Mouse (Mus musculus) erythroblast, adult 5-6 weeks (primary cell): ENCODE data around the gene Wdr46. TPM values are rescaled to one million over a fixed set of nuclear protein-coding genes. Genes with fewer than 3 reads are reported as not detected.

ENCODE experiments used
- total RNA-seq, 2 experiments: library from RNA; stranded (forward) in 1 of 2; stranded (reverse) in 1 of 2; fragments of 150-400 nt in 1 of 2; fragments of 200-764, 138-1000 nt in 1 of 2; gene quantifications; 2 replicates each; pipeline versions ENCODE4 v1.2.3 to v1.2.4; 2015 to 2017; ENCODE audit warnings: low replicate concordance in 2 of 2

Wdr46 gene
- total RNA-seq, 2 experiments from 2014 or later: 8.5 to 15.9 TPM

Other genes with a start within 250 kb of the Wdr46 start
Only the 30 nearest of the 31 such genes appear.
- gene March2, start 222.0 kb upstream of the Wdr46 start, total RNA-seq (2015; ENCODE audit: low replicate concordance): 910 and 992 TPM in 2 replicates
- 1,070 and 1,140 TPM in 2 replicates for gene March2, start 222.0 kb upstream of the Wdr46 start, total RNA-seq (2017; ENCODE audit: low replicate concordance)
- 43.9 and 50.9 TPM in 2 replicates for gene Rab11b, start 180.1 kb upstream of the Wdr46 start, total RNA-seq (2015; ENCODE audit: low replicate concordance)
- gene Rab11b, start 180.1 kb upstream of the Wdr46 start, total RNA-seq (2017; ENCODE audit: low replicate concordance): 28.1 and 36.7 TPM in 2 replicates
- gene Angptl4, start 158.8 kb upstream of the Wdr46 start, total RNA-seq (2015; ENCODE audit: low replicate concordance): 0.96 and 1.5 TPM in 2 replicates
- gene Angptl4, start 158.8 kb upstream of the Wdr46 start, total RNA-seq (2017; ENCODE audit: low replicate concordance): 1.1 and 4.3 TPM in 2 replicates
- gene Kank3, start 130.1 kb upstream of the Wdr46 start, total RNA-seq (2015; ENCODE audit: low replicate concordance): not detected in 2 replicates
- 0.42 and 1.3 TPM in 2 replicates for gene Kank3, start 130.1 kb upstream of the Wdr46 start, total RNA-seq (2017; ENCODE audit: low replicate concordance)
- 216 and 275 TPM in 2 replicates for gene Rps28, start 116.1 kb upstream of the Wdr46 start, total RNA-seq (2015; ENCODE audit: low replicate concordance)
- gene Rps28, start 116.1 kb upstream of the Wdr46 start, total RNA-seq (2017; ENCODE audit: low replicate concordance): 302 and 335 TPM in 2 replicates
- 50.6 and 57.5 TPM in 2 replicates for gene Ndufa7, start 116.1 kb upstream of the Wdr46 start, total RNA-seq (2015; ENCODE audit: low replicate concordance)
- gene Ndufa7, start 116.1 kb upstream of the Wdr46 start, total RNA-seq (2017; ENCODE audit: low replicate concordance): 35.4 and 46.6 TPM in 2 replicates
- 3.1 and 3.3 TPM in 2 replicates for gene Cd320, start 97.6 kb upstream of the Wdr46 start, total RNA-seq (2015; ENCODE audit: low replicate concordance)
- gene Cd320, start 97.6 kb upstream of the Wdr46 start, total RNA-seq (2017; ENCODE audit: low replicate concordance): not detected in 2 replicates
- gene Gm7029, start 66.8 kb upstream of the Wdr46 start, total RNA-seq (2015; ENCODE audit: low replicate concordance): not detected in 2 replicates
- gene Gm7029, start 66.8 kb upstream of the Wdr46 start, total RNA-seq (2017; ENCODE audit: low replicate concordance): not detected in 2 replicates
- gene Kifc1, start 50.0 kb upstream of the Wdr46 start, total RNA-seq (2015; ENCODE audit: low replicate concordance): 5.0 and 17.6 TPM in 2 replicates
- gene Kifc1, start 50.0 kb upstream of the Wdr46 start, total RNA-seq (2017; ENCODE audit: low replicate concordance): 47.5 and 80.7 TPM in 2 replicates
- gene Platr17, start 35.5 kb upstream of the Wdr46 start, total RNA-seq (2015; ENCODE audit: low replicate concordance): not detected in 2 replicates
- gene Platr17, start 35.5 kb upstream of the Wdr46 start, total RNA-seq (2017; ENCODE audit: low replicate concordance): 9.7 TPM in 1 of 2 replicates, not detected in the other
- 12.1 and 14.2 TPM in 2 replicates for gene Daxx, start 31.2 kb upstream of the Wdr46 start, total RNA-seq (2015; ENCODE audit: low replicate concordance)
- 20.4 and 21.7 TPM in 2 replicates for gene Daxx, start 31.2 kb upstream of the Wdr46 start, total RNA-seq (2017; ENCODE audit: low replicate concordance)
- gene Tapbp, start 24.8 kb upstream of the Wdr46 start, total RNA-seq (2015; ENCODE audit: low replicate concordance): 30.7 and 30.9 TPM in 2 replicates
- gene Tapbp, start 24.8 kb upstream of the Wdr46 start, total RNA-seq (2017; ENCODE audit: low replicate concordance): 34.3 and 39.6 TPM in 2 replicates
- gene Zbtb22, start 24.8 kb upstream of the Wdr46 start, total RNA-seq (2015; ENCODE audit: low replicate concordance): 4.0 and 7.9 TPM in 2 replicates
- 8.8 and 10.3 TPM in 2 replicates for gene Zbtb22, start 24.8 kb upstream of the Wdr46 start, total RNA-seq (2017; ENCODE audit: low replicate concordance)
- gene Rgl2, start 11.1 kb upstream of the Wdr46 start, total RNA-seq (2015; ENCODE audit: low replicate concordance): 5.2 and 6.1 TPM in 2 replicates
- 5.6 and 9.7 TPM in 2 replicates for gene Rgl2, start 11.1 kb upstream of the Wdr46 start, total RNA-seq (2017; ENCODE audit: low replicate concordance)
- gene Pfdn6, start 317 bp upstream of the Wdr46 start, total RNA-seq (2015; ENCODE audit: low replicate concordance): 15.9 and 38.0 TPM in 2 replicates
- 22.9 TPM in 2 replicates for gene Pfdn6, start 317 bp upstream of the Wdr46 start, total RNA-seq (2017; ENCODE audit: low replicate concordance)
- gene B3galt4, start 10.8 kb downstream of the Wdr46 start, total RNA-seq (2015; ENCODE audit: low replicate concordance): not detected in 2 replicates
- 0.70 and 0.94 TPM in 2 replicates for gene B3galt4, start 10.8 kb downstream of the Wdr46 start, total RNA-seq (2017; ENCODE audit: low replicate concordance)
- gene Vps52, start 15.2 kb downstream of the Wdr46 start, total RNA-seq (2015; ENCODE audit: low replicate concordance): 8.2 and 11.3 TPM in 2 replicates
- gene Vps52, start 15.2 kb downstream of the Wdr46 start, total RNA-seq (2017; ENCODE audit: low replicate concordance): 13.0 and 17.0 TPM in 2 replicates
- 758 and 917 TPM in 2 replicates for gene Rps18, start 15.3 kb downstream of the Wdr46 start, total RNA-seq (2015; ENCODE audit: low replicate concordance)
- 207 and 301 TPM in 2 replicates for gene Rps18, start 15.3 kb downstream of the Wdr46 start, total RNA-seq (2017; ENCODE audit: low replicate concordance)
- gene H2-K1, start 59.7 kb downstream of the Wdr46 start, total RNA-seq (2015; ENCODE audit: low replicate concordance): 177 and 273 TPM in 2 replicates
- 97.6 and 121 TPM in 2 replicates for gene H2-K1, start 59.7 kb downstream of the Wdr46 start, total RNA-seq (2017; ENCODE audit: low replicate concordance)
- 1.9 and 9.2 TPM in 2 replicates for gene Ring1, start 84.0 kb downstream of the Wdr46 start, total RNA-seq (2015; ENCODE audit: low replicate concordance)
- gene Ring1, start 84.0 kb downstream of the Wdr46 start, total RNA-seq (2017; ENCODE audit: low replicate concordance): 2.0 and 2.8 TPM in 2 replicates
- gene H2-Ke6, start 87.4 kb downstream of the Wdr46 start, total RNA-seq (2015; ENCODE audit: low replicate concordance): 26.5 and 50.7 TPM in 2 replicates
- gene H2-Ke6, start 87.4 kb downstream of the Wdr46 start, total RNA-seq (2017; ENCODE audit: low replicate concordance): 15.0 and 17.8 TPM in 2 replicates
- gene Slc39a7, start 91.0 kb downstream of the Wdr46 start, total RNA-seq (2015; ENCODE audit: low replicate concordance): not detected in 2 replicates
- 11.5 and 16.6 TPM in 2 replicates for gene Slc39a7, start 91.0 kb downstream of the Wdr46 start, total RNA-seq (2017; ENCODE audit: low replicate concordance)
- 7.1 and 8.3 TPM in 2 replicates for gene Rxrb, start 91.2 kb downstream of the Wdr46 start, total RNA-seq (2015; ENCODE audit: low replicate concordance)
- gene Rxrb, start 91.2 kb downstream of the Wdr46 start, total RNA-seq (2017; ENCODE audit: low replicate concordance): 10.7 and 12.0 TPM in 2 replicates
- 1.3 TPM in 1 of 2 replicates, not detected in the other for gene Col11a2, start 98.8 kb downstream of the Wdr46 start, total RNA-seq (2015; ENCODE audit: low replicate concordance)
- gene Col11a2, start 98.8 kb downstream of the Wdr46 start, total RNA-seq (2017; ENCODE audit: low replicate concordance): 4.3 and 7.0 TPM in 2 replicates
- gene H2-Oa, start 151.7 kb downstream of the Wdr46 start, total RNA-seq (2015; ENCODE audit: low replicate concordance): 0.84 and 7.9 TPM in 2 replicates
- gene H2-Oa, start 151.7 kb downstream of the Wdr46 start, total RNA-seq (2017; ENCODE audit: low replicate concordance): 1.1 TPM in 1 of 2 replicates, not detected in the other
- gene H2-DMa, start 178.9 kb downstream of the Wdr46 start, total RNA-seq (2015; ENCODE audit: low replicate concordance): 15.9 and 37.5 TPM in 2 replicates
- gene H2-DMa, start 178.9 kb downstream of the Wdr46 start, total RNA-seq (2017; ENCODE audit: low replicate concordance): 11.7 and 13.3 TPM in 2 replicates
- 36.1 and 75.0 TPM in 2 replicates for gene Brd2, start 182.0 kb downstream of the Wdr46 start, total RNA-seq (2015; ENCODE audit: low replicate concordance)
- gene Brd2, start 182.0 kb downstream of the Wdr46 start, total RNA-seq (2017; ENCODE audit: low replicate concordance): 114 and 135 TPM in 2 replicates
- gene H2-DMb2, start 202.6 kb downstream of the Wdr46 start, total RNA-seq (2015; ENCODE audit: low replicate concordance): 2.5 TPM in 1 of 2 replicates, not detected in the other
- gene H2-DMb2, start 202.6 kb downstream of the Wdr46 start, total RNA-seq (2017; ENCODE audit: low replicate concordance): 3.2 and 3.6 TPM in 2 replicates
- 6.1 and 9.6 TPM in 2 replicates for gene H2-DMb1, start 212.4 kb downstream of the Wdr46 start, total RNA-seq (2015; ENCODE audit: low replicate concordance)
- 7.1 and 15.8 TPM in 2 replicates for gene H2-DMb1, start 212.4 kb downstream of the Wdr46 start, total RNA-seq (2017; ENCODE audit: low replicate concordance)
- gene Tap1, start 246.9 kb downstream of the Wdr46 start, total RNA-seq (2015; ENCODE audit: low replicate concordance): 6.9 and 12.1 TPM in 2 replicates
- 13.3 and 24.7 TPM in 2 replicates for gene Tap1, start 246.9 kb downstream of the Wdr46 start, total RNA-seq (2017; ENCODE audit: low replicate concordance)